Mouse (Mus musculus) gastrocnemius, postnatal 14 days (tissue): ENCODE data around the gene Wdr63. TPM values are rescaled to one million over a fixed set of nuclear protein-coding genes. Genes with fewer than 3 reads are reported as not detected.

ENCODE experiments used
- DNase-seq: peaks from one replicate; pipeline ENCODE4 v3.0.0; 2021; ENCODE audit warnings: mixed read lengths
- intact Hi-C: fragments of 180-260 bp; cut with DNase I; formaldehyde crosslinking; loops from one replicate; pipeline ENCODE4 v1.15.1; 2025; ENCODE audit warnings: low total_unique reads
- total RNA-seq, 2 experiments: library from RNA; stranded (reverse); gene quantifications; 2 replicates each; pipeline ENCODE4 v1.2.3; 2021

Gene Wdr63
- total RNA-seq, 2 experiments from 2014 or later, result not detected

DNA sequence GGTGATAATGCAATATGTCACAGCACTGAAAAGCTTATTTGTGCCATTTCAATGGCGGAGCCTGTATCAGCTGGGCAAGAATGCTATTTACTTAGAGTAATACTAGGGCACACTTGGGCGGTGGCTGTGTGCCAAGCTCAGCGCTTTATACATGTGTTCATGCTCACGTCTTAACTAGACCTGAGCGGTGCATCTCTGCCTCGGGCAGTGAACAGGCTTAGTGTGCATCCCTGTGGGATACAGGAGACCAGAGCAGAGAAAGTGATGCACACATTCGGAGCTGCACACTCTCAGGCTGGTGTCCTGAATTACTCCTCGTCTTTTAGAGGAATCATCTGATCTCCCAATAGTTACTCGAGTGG lies 15.5 kb upstream of the Wdr63 start:
- DNase-seq, result no peak
- intact Hi-C loops, result no loop called here

- no peak for DNase-seq
- intact Hi-C loops, result no loop called here
These were observed 15.0 kb upstream of the Wdr63 start for GRCm38 (mm10) chr3:146122807-146123463.

DNA sequence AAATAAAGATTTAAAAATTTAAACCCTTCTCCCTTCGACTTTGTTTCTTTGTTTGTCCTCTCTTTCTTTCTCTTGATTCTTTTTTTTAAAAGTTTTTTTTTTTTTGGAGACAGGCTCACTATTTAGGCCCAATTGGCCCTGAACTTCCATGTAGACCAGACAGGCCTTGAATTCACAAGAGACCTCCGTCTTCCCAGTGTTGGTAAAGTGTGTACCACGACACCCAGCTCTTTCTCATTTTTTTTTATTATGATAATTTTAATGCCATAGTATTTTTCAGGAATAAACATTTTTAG lies 14.1 kb upstream of the Wdr63 start:
- intact Hi-C loops, result no loop called here
- DNase-seq, result no peak

GRCm38 (mm10) chr3:146121310-146122124 lies 13.6 kb upstream of the Wdr63 start:
- DNase-seq, result no peak
- intact Hi-C loops, result no loop called here

DNA sequence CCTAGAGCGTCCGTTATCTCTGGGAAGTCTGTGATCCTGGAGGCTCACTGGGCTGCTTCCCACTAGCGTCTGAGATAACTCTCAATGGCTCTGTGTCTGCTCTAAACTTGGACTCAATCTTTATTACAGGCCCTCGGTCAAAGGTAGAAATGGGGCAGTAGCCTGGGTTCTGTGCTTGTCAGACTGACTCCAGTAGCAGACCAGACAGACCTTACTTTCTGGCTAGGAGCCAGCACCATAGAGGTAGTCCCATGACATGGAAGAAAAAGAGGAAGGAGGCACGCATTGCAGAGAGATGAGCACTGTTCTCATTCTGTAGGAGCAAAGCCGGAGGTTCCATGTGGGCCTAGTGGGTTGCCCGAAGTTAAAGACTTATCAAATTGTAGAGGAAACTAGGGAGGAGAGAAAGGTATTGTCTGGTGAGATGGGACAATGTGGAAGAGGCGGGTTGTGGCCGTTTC lies 10.1 kb upstream of the Wdr63 start:
- no peak for DNase-seq
- intact Hi-C loops, result no loop called here

- DNase-seq, result no peak
- intact Hi-C loops, result no loop called here
These were observed 9.5 kb upstream of the Wdr63 start, which contains the start of gene Mcoln3 for GRCm38 (mm10) chr3:146117258-146117996. Gene Mcoln3 (plus strand): TSS chr3:146117450.

- DNase-seq, result no peak
- intact Hi-C loops, result no loop called here
These were observed 3.0 kb upstream of the Wdr63 start for GRCm38 (mm10) chr3:146110916-146111315.

DNA sequence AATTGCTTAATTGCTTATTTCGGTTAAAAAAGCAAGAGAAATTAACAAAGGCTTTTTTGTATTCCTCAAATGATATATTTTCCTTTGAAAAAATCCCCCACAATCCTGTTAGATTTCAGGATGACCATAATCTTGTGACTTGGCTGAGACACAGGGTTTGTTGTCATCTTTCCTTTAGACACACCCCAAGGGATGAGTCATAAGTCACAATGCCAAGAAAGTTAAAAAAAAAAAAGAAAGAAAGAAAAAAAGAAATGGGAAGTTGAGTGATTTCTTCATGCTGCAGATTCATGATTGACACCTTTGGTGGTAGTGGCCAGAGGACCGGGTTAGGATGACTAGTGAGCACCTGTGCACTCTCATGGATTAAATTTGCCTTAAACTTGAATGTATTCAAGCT lies 2.4 kb upstream of the Wdr63 start:
- no peak for DNase-seq
- intact Hi-C loops, result no loop called here

DNA sequence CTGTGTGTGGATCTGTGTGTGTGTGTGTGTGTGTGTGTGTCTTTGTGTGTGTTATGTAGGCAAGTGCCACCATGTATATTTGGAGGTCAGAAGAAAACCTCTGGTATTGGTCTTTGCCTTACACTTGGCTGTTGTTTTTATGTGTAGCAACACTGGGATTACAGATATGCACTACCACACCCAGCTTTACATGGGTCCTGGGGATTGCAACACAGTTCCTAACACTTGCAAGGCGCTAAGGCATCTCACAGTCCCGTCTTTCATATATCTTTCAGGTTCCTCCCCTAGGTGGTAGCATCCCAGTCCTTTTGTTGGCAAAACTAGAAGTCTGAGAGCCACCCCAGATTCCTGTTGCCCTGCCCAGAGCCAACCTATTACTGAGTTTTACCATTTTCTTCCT lies 1.0 kb upstream of the Wdr63 start:
- DNase-seq, result no peak
- intact Hi-C loops, result no loop called here

DNA sequence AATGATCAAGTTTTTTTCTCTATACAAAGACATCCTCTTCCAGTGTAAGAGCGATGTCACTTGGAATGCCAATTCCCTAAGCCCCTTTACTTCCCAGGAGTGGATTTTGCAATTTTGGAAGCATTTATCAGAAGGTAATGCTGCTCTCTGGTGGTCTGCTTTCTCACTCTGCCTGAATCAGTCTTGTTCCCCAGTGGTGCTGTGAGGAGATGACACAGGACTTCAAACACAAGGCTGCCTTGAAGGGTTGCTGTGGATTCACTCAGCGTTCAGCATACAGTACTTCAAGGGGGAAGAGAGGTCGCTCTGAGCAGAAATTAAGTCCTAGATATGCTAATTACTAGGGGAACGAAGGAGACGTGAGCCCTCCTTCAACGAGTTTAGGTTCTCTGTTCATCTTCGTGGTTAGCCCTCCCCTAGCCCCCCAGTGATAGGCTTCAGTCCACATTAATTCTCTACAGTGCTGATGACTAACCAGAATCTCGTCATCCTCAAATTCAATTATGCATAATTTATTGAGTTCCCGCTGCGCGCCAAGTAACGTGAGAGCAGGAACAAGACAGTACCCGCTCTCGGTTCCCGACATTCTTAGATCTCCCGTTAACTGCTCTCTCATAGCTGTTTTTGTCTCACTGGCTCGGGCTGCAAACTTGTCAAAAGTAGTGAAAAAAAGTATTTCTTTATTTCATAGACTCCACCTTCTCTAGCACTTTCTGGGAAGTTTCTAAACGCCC lies 647 bp downstream of the Wdr63 start:
- intact Hi-C loops, result loop anchor here (2.0 kb wide), 1 partner anchor 54 kb away; no protein-coding TSS in a partner anchor
- no peak for DNase-seq

DNA sequence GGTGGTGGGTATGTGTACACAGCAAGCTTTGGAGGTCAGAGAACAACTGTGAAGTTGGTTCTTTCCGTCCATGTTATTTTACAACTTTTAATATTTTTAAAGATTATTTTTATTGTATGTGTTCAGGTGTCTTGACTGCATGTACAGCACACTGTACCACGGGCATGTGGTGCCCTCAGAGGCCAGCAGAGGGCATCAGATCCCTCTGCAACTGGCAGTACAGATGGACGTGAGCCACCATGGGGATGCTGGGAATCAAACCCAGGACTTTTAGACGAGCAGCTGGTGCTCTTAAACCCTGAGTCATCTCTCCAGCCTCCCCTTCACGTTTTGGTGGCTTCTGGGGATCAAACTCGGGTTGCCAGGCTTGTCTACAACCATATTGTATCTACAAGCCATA lies 5.9 kb downstream of the Wdr63 start:
- intact Hi-C loops, result no loop called here
- no peak for DNase-seq

DNA sequence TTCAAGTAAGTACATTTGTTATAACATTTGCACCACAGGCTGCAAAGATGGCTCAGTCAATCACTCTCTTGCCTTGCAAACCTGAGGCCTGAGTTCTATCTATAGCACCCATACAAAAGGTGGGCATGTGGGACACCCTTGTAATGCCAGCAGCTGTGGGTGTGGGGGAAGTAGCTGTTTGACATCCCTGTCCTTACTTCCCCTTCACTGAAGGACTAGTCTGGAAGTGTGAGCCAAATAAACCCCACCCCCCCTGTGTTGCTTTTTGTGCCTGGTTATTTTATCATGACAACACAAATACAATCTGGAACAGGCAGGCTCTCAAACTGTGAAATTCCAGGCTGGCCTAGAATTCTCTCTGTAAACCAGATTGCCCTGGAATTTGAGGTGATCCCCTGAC lies 8.0 kb downstream of the Wdr63 start:
- no peak for DNase-seq
- intact Hi-C loops, result no loop called here

DNA sequence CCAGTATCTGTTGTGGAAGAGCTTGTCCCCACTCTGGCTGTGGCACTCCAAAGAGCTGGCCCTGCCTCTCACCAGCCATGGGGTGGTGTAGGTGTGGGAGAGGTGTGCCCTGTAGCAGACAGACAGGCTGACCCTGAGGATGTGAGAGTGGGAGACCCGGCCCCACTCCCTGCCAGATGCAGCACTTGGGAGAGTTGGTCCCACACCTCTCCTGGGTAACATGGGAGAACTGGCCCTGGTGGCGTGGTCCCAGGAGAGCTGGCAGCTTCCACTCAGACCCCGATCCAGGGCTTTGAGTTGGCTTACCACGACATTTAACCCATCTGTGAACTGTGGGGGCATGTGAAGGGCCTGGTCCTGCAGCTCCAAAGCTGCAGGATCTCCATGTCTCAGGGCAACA lies 10.1 kb downstream of the Wdr63 start:
- intact Hi-C loops, result no loop called here
- no peak for DNase-seq

DNA sequence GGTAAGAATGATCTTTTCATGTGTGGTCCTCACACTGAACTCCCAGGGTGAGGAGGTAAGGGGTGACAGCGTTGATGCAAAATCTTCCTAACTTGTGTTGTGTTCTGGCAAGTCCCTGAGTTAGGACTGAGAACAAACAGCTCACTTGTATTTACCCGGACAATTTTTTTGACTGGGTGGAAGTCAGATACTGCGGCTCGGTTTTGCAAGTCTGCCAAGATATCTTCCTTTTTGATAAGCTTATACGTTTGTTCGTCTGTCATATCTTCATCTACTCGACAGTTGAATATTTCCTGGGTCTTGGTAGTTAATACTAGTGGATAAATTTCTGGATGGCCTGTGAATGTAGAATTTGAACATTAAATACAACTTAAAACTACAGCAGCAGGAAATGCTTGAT lies 10.9 kb downstream of the Wdr63 start:
- DNase-seq, result no peak
- intact Hi-C loops, result no loop called here

- intact Hi-C loops, result no loop called here
- DNase-seq, result no peak
These were observed 12.9 kb downstream of the Wdr63 start for GRCm38 (mm10) chr3:146095066-146095465.

DNA sequence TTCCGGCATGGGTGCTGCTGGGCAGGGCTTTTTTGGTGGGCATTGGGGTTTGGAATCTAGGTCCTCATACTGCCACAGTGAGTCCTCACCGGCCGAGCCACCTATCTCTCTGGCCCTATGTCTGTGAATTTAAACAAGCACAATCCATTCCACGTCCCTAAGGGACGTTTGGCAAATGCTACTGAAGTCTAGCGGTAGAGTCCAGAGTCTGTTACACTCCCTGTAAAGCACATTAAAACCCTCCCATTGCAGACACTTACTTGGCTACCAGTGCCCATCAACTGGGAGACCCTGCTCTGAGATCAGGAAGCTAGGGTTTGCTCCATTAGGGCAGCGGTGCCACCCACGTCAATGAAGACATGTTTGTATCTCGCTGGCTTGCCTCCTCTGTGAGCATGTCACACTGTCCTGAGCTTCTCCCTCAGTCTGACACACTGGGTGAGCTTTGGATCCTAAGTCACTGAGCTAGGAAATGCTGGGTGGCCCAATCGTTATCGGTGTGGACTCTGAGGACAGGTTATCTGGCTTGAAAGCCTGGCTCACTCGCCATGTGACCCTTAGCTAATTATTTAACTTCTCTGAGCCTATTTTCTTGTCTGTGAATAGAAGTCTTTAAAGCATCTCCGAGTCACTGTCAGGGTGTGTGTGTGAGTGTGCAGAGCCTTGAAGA lies 16.8 kb downstream of the Wdr63 start:
- intact Hi-C loops, result no loop called here
- DNase-seq, result no peak

- intact Hi-C loops, result no loop called here
- no peak for DNase-seq
These were observed 27.7 kb downstream of the Wdr63 start for GRCm38 (mm10) chr3:146080241-146080640.

- intact Hi-C loops, result no loop called here
- DNase-seq, result no peak
These were observed 35.1 kb downstream of the Wdr63 start for GRCm38 (mm10) chr3:146072780-146073179.

DNA sequence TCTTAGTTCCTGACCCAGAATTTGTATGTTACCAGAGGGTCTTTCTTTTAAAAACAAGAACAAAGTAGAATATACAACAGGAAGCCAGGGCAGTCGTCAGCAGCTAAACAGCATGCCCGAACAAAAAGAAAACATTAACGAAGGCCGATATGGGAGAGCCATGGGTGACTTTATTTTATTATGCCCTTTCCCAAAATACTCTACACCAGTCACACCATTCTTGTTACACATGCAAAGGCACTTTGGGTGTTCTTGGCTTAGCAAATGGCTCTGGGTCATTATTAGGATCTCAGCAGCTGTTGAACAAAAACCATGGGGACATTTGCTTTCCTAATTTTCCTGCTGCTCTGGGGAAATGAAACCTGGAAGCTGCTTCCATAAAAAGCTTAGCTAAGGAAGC lies 38.7 kb downstream of the Wdr63 start:
- DNase-seq, result no peak
- intact Hi-C loops, result no loop called here

DNA sequence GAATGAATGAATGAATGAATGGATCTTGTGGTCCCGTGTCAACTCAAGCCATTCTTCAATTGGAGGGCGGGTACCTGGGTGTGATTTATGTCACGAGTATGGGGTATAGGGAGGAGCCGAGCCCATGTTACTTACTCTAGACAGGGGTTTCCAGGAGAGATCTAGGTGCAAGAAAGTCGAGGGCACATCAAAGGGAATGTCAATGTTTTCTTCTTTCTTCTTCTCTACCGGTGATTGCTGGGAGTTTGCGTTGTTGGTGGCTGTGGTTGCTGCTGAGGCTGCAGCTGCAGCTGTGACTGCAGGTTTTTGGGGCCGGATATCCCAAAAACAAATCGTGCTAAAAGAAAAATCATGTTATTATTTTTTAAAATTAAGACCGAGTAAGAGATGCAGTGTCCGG lies 44.8 kb downstream of the Wdr63 start:
- intact Hi-C loops, result no loop called here
- DNase-seq, result no peak
